Mouse (Mus musculus) embryonic facial prominence, embryonic 13.5 days (tissue): ENCODE results near the gene Slc22a17. TPM values are rescaled to one million over a fixed set of nuclear protein-coding genes. Genes with fewer than 3 reads are reported as not detected.
"Not testable (repeated sequence)": the region's sequence is repeated elsewhere in the genome, so short reads cannot be mapped to it uniquely, and the experiment has no call there.

Experiments
- ATAC-seq: fragments of 200-750 bp; cut with Nextera tagmentation; 2 replicates; pipeline ENCODE4 v1.8.0; 2017; ENCODE audit warnings: low read depth; ENCODE audit not compliant: insufficient number of reproducible peaks, insufficient read depth, low FRiP score, low TSS enrichment
- H3K27ac ChIP-seq: fragments of 300-500 bp; sonication (generic); 2 replicates; pipeline ENCODE4 v1.5.1; 2015; ENCODE audit warnings: moderate library complexity, mild to moderate bottlenecking, inconsistent platforms
- H3K27me3 ChIP-seq: fragments of 300-500 bp; sonication (generic); 2 replicates; pipeline ENCODE4 v1.6.1; 2015; ENCODE audit warnings: mild to moderate bottlenecking, inconsistent platforms
- H3K36me3 ChIP-seq: fragments of 300-500 bp; sonication (generic); 2 replicates; pipeline ENCODE4 v1.6.1; 2015; ENCODE audit warnings: mild to moderate bottlenecking, inconsistent platforms
- H3K4me1 ChIP-seq: fragments of 300-500 bp; sonication (generic); 2 replicates; pipeline ENCODE4 v1.6.1; 2015; ENCODE audit warnings: inconsistent platforms
- H3K4me2 ChIP-seq: fragments of 300-500 bp; sonication (generic); 2 replicates; pipeline ENCODE4 v1.6.1; 2015; ENCODE audit warnings: moderate library complexity, mild to moderate bottlenecking, inconsistent platforms
- H3K4me3 ChIP-seq: fragments of 300-500 bp; sonication (generic); 2 replicates; pipeline ENCODE4 v1.5.1; 2015; ENCODE audit warnings: mild to moderate bottlenecking, inconsistent platforms
- H3K9ac ChIP-seq: fragments of 300-500 bp; sonication (generic); 2 replicates; pipeline ENCODE4 v1.6.1; 2015; ENCODE audit warnings: mild to moderate bottlenecking, inconsistent platforms
- H3K9me3 ChIP-seq: fragments of 300-500 bp; sonication (generic); 2 replicates; pipeline ENCODE4 v1.6.1; 2016; ENCODE audit warnings: inconsistent platforms
- WGBS: fragments of 180-500 bp; shearing (Covaris S2); methylation state at CpG from one replicate; pipeline ENCODE4 v1.1.7; 2015; ENCODE audit warnings: mixed read lengths; 5-methylcytosine and 5-hydroxymethylcytosine counted together
- polyA plus RNA-seq: library from polyadenylated mRNA; unstranded; fragments of >200 nt; fragmentation: Nextera tagmentation; extraction: Ambion mirVana; gene quantifications from 2 replicates; pipeline ENCODE4 v1.2.1, GENCODE M21; 2015

Gene Slc22a17
- polyA plus RNA-seq, 1 experiment from 2014 or later = 84.7 TPM

DNA sequence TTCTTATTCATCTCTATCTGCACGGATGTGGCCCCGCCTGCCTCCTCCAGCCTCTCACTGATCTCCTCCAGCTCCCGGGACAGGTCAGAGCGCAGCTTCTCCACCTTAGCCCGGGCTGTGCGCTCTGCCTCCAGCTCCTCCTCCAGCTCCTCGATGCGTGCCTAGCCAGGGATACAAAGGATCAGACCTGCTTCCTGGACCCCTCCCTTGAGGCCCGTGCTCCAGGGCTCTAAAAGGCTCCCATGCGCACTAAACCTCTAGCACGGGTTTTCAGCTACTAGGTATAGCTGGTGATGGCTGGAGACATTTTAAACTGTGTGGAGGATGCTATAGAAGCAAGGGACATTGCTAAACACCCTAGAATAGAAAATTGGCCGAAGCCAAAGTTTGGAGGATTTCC is 37.6 kb upstream of the Slc22a17 start:
- no peak overlapping the region for H3K9ac ChIP-seq
- no peaks in the 10 kb centered on the region for H3K9me3 ChIP-seq
- H3K4me3 ChIP-seq = no peak overlapping the region
- no peaks in the 10 kb centered on the region for H3K4me1 ChIP-seq
- 63% methylated on average over 12 of the region's 12 CpGs for WGBS
- ATAC-seq = no peak
- no peak overlapping the region for H3K4me2 ChIP-seq
- H3K27ac ChIP-seq = no peak overlapping the region
- no peaks in the 10 kb centered on the region for H3K27me3 ChIP-seq
- no peaks in the 10 kb centered on the region for H3K36me3 ChIP-seq

DNA sequence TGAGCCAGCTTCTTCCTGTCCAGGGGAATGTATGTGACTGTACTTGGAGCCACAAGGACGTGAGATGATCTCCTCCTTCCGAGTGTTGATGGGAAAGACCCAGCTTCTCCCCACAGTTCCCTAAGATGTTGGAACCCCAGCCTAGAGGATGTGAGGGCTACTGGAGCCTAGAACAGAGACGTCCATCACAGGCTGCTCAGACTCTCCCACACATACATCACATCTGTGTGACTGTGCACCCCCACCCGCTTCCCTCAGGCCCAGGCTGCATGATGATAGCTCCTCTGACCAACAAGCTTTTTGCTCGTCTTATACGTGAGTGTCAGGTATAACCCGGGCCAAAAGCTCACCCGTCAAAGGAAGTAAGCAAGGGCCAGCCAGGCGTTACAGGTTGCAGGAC is 35.8 kb upstream of the Slc22a17 start:
- 85% methylated on average over 9 of the region's 9 CpGs for WGBS
- Histone ChIP-seq H3K4me2 (no peak overlapping the region), H3K4me3 (no peak overlapping the region), H3K36me3 (no peaks in the 10 kb centered on the region), H3K4me1 (no peaks in the 10 kb centered on the region), H3K9ac (no peak overlapping the region), H3K27ac (no peak overlapping the region), H3K9me3 (no peaks in the 10 kb centered on the region), H3K27me3 (no peaks in the 10 kb centered on the region)
- no peak for ATAC-seq

DNA sequence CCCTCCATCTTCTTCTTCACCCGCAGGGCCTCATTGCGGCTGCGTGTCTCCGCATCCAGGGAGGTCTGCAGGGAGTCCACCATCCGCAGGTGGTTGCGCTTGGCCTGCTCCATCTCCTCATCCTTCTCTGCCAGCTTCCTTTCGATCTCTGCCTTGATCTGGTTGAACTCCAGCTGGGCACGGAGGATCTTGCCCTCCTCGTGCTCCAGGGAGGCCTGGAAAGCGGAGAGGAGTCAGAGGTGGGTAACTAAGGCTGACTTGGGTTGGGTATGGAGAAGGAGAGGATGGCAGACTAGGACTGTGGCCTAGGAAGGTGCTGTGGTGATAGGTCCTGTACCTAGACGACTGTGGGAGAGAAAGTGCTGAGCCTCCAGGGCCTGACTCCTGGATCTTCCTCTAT is 34.1 kb upstream of the Slc22a17 start:
- H3K4me3 ChIP-seq, H3K9me3 ChIP-seq, H3K4me1 ChIP-seq, H3K27ac ChIP-seq, H3K36me3 ChIP-seq, H3K27me3 ChIP-seq, H3K9ac ChIP-seq, H3K4me2 ChIP-seq, ATAC-seq: not testable (repeated sequence)
- WGBS = 86% methylated on average over 11 of the region's 11 CpGs

DNA sequence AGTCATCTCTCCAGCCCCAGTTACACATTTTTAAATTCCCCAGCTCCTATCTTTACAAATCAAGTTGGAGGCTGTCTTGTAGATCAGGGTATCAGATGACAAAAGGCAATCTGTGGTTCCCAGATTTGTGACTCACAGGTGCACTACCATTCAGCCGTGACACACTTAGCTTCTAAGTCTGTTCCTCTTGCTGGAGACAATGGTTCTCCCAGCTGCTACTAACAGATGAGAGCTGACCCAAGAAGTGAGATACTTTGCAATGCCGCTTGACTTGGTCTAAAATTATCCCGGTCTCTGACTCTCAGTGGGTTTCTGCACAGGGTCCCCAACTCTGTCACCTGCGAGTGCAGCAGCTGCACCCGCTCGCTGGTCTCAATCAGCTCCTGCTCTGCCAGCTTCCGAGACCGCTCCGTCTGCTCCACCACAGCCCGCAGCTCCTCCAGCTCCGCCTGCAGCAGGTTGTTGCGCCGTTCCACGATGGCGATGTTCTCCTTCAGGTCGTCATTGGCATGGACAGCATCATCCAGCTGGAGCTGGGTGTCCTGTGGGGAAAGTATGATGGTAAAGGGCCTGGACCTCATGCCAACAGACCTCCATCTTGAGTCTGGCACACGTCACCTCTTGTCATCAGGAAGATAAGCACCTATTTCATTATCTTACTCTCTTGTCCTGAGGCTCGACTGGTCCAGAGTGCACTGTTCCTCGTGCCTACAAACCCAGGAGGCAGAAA is 33.2 kb upstream of the Slc22a17 start:
- no peak overlapping the region for H3K4me3 ChIP-seq
- H3K4me2 ChIP-seq = no peak overlapping the region
- H3K36me3 ChIP-seq = no peaks in the 10 kb centered on the region
- H3K9me3 ChIP-seq = no peaks in the 10 kb centered on the region
- ATAC-seq = no peak
- H3K27ac ChIP-seq = no peak overlapping the region
- WGBS = 85% methylated on average over 19 of the region's 19 CpGs
- peaks cover 3% of the 10 kb centered on the region; the same call in 1 of the 2 replicates for H3K4me1 ChIP-seq
- no peak overlapping the region for H3K9ac ChIP-seq
- H3K27me3 ChIP-seq = no peaks in the 10 kb centered on the region

DNA sequence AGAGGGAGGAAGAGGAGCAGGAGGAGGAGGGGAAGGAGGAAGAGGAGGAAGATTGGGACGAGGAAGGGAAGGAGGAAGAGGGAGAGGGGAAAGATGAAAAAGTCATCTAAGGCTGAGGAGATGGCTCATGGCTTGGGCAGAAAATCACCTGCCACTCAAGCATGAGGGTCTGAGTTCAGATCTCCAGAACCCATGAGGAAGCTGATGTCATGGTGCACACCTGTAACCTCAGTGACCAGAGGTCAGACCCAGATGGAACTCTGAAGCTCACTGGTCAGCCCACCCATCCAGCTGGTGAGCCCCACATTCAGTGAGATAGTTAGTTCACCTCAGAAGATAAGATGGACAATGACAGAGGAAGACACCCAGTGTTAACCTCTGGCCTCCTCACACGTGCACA is 32.0 kb upstream of the Slc22a17 start:
- Histone ChIP-seq H3K9ac (no peak overlapping the region), H3K4me1 (peaks cover 5% of the 10 kb centered on the region; the same call in 1 of the 2 replicates), H3K27me3 (no peaks in the 10 kb centered on the region), H3K4me3 (no peak overlapping the region), H3K9me3 (no peaks in the 10 kb centered on the region), H3K4me2 (no peak overlapping the region), H3K36me3 (no peaks in the 10 kb centered on the region), H3K27ac (no peak overlapping the region)
- no peak for ATAC-seq
- 70% methylated on average over 2 of the region's 2 CpGs for WGBS

DNA sequence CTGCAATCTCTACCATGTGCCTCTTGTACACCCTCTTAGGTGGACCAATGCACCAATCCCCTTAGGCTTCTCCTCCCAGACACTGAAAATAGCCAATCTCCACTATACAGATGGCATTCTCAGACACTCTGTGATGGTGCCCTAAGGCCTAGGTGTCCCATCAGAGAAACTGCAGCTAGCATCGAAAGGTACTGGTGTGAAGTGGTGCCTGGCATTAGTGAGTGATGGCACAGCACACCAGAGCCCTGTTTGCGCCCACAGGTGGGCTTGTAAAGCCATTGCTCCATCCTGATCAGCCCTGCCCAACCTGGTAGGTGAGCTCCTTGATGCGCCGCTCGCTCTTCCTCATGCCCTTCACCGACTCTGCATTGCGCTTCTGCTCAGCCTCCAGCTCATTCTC is 31.0 kb upstream of the Slc22a17 start:
- Histone ChIP-seq H3K4me1 (peaks cover 5% of the 10 kb centered on the region; the same call in 1 of the 2 replicates), H3K4me3 (no peak overlapping the region), H3K9me3 (no peaks in the 10 kb centered on the region), H3K4me2 (no peak overlapping the region), H3K36me3 (no peaks in the 10 kb centered on the region), H3K27me3 (no peaks in the 10 kb centered on the region), H3K9ac (no peak overlapping the region), H3K27ac (no peak overlapping the region)
- no peak for ATAC-seq
- WGBS = 92% methylated on average over 7 of the region's 7 CpGs

DNA sequence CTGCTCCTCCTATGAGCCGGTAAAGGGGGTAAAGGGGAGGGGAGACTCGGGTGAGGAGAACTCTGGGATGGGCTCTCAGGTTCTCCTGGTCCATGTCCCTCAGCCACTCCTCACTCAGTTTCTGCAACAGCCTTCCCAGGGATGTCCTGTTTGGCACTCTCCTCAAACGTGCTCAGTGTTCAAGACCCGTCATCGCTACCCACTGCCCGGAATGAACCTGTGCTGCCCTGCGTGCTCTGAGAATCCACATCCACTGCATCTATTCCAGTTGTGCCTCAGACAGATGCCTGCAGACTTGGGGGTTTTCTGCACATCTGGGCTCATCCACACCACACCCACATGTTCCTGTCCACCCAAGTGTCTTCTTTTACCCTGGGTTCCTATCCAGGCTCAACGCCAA is 29.5 kb upstream of the Slc22a17 start:
- Histone ChIP-seq H3K9me3 (no peaks in the 10 kb centered on the region), H3K4me1 (peaks cover 5% of the 10 kb centered on the region; the same call in 1 of the 2 replicates), H3K4me2 (no peak overlapping the region), H3K36me3 (no peaks in the 10 kb centered on the region), H3K9ac (no peak overlapping the region), H3K4me3 (no peak overlapping the region), H3K27ac (no peak overlapping the region), H3K27me3 (no peaks in the 10 kb centered on the region)
- no peak for ATAC-seq
- 86% methylated on average over 8 of the region's 8 CpGs for WGBS

DNA sequence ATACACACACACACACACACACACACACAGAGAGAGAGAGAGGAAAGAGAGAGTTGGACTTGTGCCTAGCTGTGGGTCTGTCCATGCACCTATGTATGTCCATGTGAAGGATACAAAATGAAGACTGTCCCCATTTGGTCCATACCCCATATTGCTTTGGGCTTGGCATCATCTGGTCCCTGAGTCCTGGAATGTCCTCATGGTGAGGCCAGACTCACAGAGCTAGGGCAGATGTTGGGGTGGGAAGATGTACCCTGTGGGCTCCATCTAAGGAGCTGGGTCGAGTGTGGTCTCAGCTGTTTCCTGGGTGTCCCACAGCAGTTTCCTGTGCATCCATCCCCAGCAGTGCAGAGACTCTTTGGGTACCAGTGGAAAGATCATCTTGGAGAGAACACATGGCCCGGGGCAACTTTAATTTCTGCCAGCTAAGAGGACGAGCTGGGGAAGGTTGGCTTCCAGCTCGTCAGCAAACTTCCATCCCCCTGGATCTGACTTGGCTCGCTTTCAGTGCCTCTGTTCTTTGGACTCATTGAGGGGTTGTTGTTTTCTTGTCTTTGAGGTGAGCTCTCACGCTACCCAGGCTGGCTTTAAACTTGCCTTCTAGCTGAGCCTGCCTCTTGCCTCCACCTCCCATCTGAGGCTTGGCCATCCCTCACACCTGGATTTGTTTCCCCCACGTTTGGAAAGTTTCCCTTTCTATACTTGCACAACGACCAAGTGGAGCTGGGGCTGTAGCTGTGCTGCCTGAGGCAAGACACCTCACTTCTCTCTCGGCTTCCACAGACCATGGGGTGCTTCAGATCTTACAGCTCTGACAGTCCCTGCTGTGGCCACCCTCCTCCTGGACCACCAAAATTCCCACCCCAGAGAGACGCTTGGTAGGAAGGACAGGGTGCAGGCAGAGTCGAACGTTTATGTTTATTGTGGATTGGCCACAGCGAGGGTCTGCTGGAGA is 28.4 kb upstream of the Slc22a17 start:
- H3K4me2 ChIP-seq = no peak overlapping the region
- H3K36me3 ChIP-seq = no peaks in the 10 kb centered on the region
- 59% methylated on average over 13 of the region's 13 CpGs for WGBS
- no peak overlapping the region for H3K27ac ChIP-seq
- no peaks in the 10 kb centered on the region for H3K9me3 ChIP-seq
- no peak overlapping the region for H3K9ac ChIP-seq
- no peak for ATAC-seq
- no peak overlapping the region for H3K4me3 ChIP-seq
- no peaks in the 10 kb centered on the region for H3K27me3 ChIP-seq
- H3K4me1 ChIP-seq = peaks cover 10% of the 10 kb centered on the region

DNA sequence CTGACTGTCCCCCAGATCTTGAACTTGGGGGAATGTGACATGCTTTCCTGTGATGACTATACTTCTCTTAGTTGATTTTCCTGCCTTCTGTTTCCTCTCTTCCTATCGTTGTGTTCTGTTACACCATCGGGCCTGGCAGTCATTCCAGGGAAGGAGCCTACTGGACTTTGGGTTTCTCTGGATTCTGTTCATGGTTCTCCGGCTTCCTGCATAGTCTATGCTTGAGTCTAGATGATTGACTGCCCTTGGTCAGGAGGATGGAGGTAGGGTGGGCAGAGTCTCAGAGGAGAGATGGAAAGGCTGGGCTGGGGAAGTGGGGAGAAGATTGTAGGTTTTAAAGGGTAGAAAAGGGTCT is 27.2 kb upstream of the Slc22a17 start:
- no peaks in the 10 kb centered on the region for H3K9me3 ChIP-seq
- 73% methylated on average over 3 of the region's 3 CpGs for WGBS
- no peak for ATAC-seq

DNA sequence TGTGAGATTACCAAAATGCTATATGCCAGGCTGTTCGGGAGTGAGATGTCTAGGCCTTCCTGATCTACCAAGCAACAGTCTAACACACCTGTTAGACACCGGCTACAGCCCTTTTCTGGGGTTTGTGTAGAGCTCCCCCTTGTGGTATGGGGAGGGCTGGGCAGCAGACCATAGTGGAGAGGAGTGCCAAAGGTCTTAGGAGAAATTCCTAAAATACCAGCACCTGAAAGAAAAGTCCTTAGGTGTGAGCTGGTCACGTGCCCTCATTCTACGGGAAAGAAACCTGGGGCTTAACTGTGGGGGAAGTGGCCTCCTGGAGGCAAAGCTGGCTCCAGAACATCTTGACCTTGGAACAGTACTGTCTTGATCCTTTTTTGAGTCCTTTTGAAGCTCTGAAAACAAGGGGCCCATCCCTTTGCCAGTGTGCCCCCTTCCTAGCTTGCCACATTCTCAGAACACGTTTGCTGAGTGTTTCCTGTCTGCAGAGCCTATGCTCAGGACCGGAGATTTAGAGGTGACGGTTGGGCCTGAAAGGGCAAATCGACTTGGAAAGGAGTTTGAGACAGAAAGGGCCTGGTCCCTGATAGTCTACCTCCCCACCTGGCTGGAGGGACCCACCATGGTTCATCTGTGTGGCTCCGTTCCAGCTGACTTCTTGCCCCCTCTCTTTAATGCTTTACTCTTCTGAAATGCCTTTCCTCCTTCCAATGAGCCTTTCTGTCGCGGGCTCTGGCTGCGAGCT is 26.7 kb upstream of the Slc22a17 start:
- no peak overlapping the region for H3K4me3 ChIP-seq
- 49% methylated on average over 12 of the region's 12 CpGs for WGBS
- ATAC-seq = no peak

More for the DNA sequence above, 27.2 kb upstream of the Slc22a17 start:
- H3K36me3 ChIP-seq = no peaks in the 10 kb centered on the region
- H3K27me3 ChIP-seq = no peaks in the 10 kb centered on the region
- H3K4me2 ChIP-seq = no peak overlapping the region
- no peak overlapping the region for H3K9ac ChIP-seq
- H3K4me1 ChIP-seq = peaks cover 19% of the 10 kb centered on the region
- no peak overlapping the region for H3K4me3 ChIP-seq
- H3K27ac ChIP-seq = no peak overlapping the region

DNA sequence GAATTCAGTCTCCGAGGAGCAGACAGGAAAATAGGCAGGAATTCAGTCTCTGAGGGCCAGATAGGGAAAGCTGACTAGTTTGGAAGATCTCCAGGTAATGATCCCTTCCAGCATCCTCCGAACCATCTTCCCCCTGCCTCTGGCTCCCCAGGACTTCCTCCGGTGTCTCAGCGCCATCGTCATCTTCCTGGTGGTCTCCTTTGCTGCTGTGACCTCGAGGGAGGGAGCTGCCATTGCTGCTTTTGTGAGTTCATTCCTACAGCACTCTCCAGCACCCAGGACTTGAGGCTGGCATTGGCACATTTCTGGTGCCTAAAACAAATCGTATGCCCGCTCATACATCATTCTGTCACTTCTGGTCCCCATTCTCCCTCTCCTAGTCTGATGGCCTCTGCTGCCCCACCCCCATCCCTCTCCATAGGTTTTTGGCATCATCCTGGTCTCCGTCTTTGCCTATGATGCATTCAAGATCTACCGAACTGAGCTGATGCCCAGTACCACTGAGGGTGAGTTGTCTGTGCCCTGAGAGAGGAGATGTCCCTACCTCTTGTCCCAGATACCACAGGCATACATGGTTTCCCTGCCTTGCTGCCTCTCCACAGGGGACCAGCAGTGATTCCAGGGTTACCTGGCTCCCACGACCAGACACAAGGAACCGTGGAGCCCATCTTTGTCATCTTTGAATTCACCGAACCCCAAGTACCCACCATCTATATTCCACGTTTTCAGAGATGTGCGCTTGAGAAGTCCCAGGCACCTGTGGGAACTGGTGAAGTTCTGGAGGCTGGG is 25.7 kb upstream of the Slc22a17 start:
- Histone ChIP-seq H3K4me3 (no peak overlapping the region), H3K9me3 (no peaks in the 10 kb centered on the region), H3K4me1 (peaks cover 19% of the 10 kb centered on the region), H3K9ac (no peak overlapping the region), H3K36me3 (no peaks in the 10 kb centered on the region), H3K27ac (no peak overlapping the region), H3K27me3 (no peaks in the 10 kb centered on the region), H3K4me2 (no peak overlapping the region)
- 83% methylated on average over 15 of the region's 15 CpGs for WGBS
- no peak for ATAC-seq

More for the DNA sequence above, 26.7 kb upstream of the Slc22a17 start:
- Histone ChIP-seq H3K9ac (no peak overlapping the region), H3K4me1 (peaks cover 19% of the 10 kb centered on the region), H3K36me3 (no peaks in the 10 kb centered on the region), H3K27ac (no peak overlapping the region), H3K9me3 (no peaks in the 10 kb centered on the region), H3K4me2 (no peak overlapping the region), H3K27me3 (no peaks in the 10 kb centered on the region)
